Mouse (Mus musculus) MN1 (cell line): Measurements from ENCODE around the gene Diras2.
A peak's percentile ranks its signal among the peaks of the same experiment; 100 is the strongest.

Experiments
- DNase-seq: peaks from one replicate; pipeline ENCODE4 v3.0.0-alpha.2; 2016; ENCODE audit warnings: low spot score

Diras2 gene

DNA sequence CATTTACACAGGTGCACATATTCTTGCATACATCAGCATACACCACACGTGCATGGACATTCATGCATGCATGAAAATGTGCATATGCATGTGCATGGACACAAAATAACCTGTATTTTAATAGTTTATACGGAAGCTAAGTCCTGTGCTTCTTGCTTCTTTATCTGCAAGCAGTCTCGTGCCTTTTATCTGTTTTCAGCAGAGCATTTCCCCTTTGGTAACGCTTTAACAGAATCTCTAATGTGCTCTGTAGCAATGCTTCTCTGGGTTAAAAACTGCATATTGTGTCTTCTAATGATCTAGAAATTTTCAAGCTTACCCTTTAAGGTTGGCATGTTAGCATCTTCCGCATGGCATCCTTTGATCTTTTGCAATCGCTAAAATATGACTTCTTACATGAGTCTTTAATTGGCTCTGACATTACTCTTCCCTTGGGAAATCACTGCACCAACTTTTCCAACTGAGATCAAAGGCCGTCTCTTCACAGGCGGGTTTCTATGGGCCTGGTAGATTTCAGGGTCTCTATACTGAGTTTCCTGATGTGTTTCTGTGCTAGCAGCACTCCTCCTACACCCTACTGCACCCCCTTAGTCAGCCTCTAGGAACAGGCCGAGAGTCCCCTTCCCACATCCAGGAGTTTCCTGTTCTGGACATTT lies 21.9 kb upstream of the Diras2 start:
- no peak for DNase-seq

DNA sequence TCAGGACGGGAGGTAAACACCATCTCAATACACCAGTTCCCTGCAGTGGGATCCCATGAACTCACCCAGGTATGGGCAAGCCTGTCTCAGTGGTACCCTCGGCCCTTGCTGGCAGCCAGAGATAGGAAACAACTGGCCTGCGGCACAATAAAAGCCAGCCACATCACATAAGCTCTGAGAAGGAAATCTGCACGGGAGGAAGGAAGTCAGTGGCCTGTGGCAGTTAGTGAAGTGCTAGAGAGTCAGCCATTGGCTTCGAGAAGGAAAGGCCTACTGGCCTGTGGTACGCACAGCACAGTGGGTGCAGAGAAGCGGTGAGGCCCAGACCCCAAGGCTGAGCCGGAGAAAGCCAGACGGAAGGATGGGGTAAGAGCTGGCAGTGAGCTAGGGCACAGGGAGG lies 20.2 kb upstream of the Diras2 start:
- DNase-seq: no peak

DNA sequence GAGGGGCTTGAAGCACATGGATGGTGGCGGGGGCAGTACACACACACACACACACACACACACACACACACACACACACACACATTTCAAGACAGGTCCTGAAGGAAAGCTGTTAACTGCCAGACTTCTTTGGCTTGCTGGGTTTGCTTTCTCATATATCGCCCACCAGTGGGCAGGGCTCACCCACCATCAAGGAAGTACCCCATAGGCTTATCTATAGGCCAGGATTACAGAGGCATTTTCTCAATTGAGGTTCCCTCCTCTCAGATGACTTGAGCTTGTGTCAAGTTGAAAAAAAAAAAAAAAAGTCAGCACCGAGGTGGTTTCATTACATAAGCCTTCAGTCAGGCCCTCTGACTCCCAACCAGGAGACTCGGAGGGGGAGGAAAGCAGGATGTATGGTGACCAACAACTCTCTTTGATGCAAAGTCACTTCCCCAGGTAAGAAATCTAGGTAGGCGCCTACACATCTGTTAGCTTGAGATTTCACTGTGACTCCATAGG lies 19.7 kb upstream of the Diras2 start:
- DNase-seq: no peak

DNA sequence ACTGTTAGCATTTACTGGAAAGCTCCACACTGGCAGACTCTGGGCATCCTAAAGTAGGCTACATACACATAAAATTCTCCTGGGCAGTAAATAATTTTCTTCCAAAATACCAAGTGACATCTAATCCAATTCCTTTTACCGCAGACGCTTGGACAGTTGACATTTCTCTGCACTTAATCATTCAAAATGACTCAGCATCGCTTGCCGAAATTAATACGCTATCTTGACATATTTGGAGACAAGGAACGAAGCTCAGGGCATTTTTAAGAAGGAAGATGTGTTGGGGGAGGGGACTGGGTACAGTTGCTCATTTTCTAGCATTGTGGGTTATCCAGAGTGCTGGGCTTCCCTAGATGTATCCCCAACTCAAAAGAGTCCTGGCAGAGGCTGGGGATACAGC lies 15.2 kb upstream of the Diras2 start:
- DNase-seq: peak; percentile 44

DNA sequence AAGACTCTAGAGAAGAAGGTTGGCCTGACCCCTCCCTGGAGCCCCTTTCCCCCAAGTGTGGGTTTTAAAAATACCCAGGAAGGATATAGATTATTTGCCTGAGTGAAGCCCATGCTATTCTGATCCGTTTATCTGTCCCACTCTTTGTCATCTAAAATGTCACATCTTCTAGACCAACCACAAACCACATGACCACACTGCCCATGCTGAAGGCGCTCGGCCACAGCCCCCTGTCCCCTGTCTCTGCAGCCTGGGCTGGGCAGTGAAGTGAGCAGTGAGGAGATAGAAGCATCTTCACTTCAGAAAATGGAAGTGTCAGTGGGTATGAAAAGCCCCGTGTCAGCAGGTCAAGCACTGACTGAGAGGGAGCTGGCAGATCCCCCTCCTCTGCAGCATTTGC lies 11.6 kb upstream of the Diras2 start:
- DNase-seq: no peak

DNA sequence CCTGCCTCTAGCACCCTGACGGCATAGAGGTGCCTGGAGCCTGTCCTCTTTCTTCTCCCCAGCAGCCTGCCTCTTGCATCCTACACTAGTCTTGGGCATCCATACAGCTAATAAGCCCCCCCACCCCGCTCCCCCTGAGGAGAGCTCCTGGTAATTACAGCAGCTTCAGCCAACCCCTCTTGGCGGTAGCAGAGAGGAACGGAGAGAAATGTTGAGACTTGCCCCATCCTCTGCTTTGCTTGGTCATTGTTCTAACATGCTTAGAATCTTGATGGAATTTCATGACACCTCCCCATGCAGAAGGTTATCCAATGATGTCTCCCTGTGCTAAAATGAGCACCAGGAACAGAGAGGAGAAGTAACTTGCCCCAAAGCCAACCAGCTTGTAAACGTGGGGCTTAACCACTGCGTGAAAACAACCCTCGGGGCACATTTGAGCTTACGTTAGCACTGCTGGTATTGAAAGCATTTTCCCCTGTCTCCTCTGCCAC lies 11.0 kb upstream of the Diras2 start:
- no peak for DNase-seq

DNA sequence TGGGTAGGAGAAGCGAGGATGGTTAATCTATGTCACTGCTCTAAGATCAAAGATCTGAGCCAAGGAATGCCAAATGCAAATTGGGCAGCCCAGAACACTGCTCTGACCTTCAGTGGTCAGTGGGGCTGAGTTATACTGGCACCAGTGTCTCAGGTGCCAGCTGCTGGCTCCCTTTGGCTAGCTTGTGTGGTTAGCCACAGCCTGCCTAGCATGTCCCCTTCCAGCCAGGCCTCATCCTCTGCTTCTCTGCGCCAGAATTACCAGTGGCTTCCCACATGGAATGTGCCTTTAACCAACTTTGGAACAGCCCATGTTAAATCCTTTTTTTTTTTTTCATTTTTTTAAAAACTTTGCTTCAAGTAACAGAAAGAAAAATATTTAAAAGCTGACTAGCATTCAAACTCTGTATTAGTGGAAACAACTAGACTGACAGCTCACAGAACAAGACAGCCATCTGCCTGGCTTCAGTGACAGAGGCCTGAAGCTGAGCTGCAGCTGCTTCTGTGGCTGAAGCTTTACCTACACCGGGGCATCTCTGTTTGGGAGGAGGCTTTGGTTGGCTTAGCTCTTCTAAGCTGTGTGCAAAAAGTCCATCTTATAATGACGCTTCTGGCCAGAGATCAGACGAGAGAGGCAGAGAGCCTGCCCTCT lies 10.4 kb upstream of the Diras2 start:
- DNase-seq: no peak

DNA sequence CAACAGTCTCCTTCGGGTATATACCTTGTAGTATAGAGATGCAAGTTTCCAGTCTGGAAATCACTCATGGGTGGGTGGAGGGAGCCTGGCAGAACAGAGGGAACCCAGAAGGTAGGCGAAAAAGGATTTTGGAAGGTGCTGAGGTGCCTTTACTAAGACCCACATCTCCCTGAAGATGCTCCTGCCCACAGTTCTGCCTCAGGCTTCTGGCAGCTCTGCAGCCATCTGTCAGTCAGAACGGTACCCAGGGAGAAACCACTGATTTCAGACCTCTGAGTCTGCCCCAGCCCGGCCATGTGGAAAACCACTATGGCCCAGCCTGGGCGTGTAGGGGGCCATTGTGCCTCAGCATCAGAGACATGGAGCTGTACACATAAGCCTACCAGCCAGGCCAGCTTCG lies 8.4 kb upstream of the Diras2 start:
- no peak for DNase-seq

DNA sequence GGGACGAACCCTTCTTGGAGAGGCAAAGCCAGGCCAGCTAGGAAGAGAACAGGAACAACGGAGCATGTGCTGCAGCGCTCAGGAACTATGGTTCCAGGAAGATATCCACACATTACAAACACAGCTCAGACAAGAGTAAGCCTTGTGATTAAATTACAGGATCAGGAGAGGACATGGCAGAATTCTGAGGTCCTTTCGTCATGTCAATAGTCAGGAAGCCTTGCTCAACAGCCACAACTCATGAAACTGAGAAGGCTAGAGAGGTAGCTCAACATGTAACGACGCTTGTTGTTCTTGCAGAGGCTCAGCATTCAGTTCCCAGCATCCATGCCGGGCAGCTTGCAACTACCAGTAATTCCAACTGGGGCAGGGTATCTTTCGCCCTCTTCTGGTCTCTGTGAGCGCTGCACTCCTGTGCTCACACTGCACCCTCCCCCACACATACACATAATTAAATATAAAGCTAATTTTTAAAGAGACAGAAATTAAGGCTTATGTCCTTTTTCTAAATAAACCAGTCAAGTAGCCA lies 7.6 kb upstream of the Diras2 start:
- DNase-seq: no peak

DNA sequence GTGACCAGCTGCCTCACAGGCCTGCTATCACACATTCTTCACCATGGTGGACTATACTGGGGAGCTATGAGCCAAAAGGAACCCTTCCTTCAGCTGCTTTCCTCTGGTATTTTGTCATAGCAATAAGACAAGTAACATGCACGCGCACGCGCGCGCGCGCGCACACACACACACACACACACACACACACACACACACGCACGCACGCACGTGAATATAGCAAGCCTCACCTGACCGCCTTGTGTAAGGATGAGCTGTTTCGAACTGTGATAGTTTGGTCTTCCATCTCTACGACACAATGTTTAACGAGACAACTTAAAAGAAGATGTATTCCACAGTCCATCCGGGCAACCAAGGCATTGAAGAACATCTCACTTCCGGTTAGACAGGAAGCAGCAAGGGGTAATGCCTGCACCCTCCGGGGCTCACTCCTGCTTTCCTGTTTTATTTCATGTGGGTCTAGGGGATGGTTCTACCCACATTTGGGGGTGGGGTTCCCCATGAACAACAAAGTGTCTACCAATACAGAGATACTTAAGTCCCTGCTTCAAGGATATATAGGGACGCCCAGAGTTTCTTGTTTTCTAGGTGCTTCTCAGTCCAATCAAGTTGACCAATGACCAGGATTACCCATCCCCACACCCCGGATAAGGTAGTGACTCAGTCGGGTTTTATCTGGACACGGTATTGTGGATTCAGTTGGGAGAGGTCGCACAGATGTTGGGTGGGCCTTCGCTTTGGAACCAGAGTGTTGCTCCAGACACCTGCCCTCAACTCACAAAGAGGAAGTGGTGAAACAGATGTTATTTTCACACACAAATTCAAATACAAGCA lies 6.9 kb upstream of the Diras2 start:
- DNase-seq: no peak

DNA sequence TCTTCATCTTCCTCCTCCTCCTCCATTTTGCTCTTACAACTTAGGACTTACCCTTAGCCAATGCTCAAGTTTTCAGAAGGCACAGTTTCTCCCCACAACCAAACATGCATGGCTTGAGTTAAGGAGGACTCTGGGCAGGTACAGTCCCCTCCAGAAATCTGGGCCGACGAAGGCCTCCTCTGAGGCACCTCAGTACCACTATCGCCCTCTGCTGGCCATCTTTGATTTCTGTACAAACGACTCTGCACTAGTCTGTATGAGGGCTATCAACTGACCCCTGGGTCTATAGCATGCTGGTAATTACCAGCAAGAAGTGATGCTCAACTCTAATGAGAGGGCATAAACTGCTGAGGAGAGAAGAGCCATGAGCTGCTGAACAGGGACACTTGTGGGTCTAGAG lies 4.5 kb upstream of the Diras2 start:
- DNase-seq: peak; percentile 55

DNA sequence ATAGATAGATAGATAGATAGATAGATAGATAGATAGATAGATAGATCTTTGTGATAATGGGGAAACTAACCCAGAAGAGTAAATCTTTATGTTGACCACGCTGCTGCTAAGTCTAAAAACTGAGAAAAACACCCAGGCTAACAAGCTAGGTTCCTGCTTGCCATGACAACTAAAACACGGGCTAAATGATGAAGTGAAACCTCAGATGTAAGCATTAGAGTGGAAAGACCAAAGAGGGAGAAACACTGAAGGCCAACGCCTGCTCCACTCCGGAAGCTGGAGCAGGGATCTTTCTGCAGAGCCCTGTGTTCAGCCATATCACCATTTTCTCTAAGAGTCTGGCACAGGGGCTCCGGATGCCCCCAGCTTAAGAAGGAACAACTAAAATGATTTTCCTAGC lies 2.6 kb upstream of the Diras2 start:
- no peak for DNase-seq

DNA sequence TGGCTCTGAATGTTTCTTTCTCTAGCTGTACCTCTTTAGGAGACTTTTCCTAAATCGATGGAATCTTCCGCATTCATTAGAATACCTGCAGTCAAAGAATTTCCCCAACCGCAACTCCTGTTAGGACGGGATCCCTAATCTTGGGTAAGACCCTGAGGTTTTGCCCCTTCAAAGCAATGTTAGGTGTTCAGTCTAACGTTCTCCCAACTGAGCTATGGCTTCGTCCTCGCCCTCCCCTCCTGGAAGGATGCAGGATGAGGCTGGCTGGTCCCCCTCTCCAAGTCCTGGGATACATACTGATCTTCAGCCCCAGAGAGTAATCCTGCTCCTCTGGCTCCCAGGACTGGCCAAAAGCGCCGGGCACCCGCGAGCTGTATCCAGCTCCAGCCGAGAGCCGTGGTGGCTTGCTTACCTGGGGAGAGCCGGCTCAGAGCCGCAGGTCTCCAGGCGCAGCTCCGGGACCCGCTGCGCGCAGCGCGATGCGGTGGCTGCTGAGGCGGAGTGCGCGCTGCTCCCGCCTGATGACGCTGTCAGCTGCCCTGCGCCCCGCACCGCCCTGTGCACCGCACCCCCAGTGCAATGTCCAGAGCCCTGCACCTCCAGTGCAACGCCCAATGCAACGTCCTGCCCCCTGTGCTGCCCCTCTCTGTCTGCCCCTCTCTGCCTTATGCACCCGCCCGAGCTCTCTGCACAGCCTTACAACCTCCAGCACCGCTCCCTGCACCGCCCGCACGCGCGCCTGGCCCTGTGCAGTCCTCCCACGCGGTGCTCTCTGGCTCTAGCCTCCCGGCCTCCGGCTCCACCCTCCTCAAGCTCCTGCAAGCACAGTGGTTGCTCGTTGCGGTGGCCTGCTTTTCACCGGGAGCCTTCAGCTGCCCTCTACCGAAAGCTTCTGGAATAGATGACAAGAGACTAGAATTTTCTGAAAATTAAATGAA lies 802 bp downstream of the Diras2 start:
- DNase-seq: peak; percentile 91

GRCm38 (mm10) chr13:52529188-52529972 lies 1.7 kb downstream of the Diras2 start:
- no peak for DNase-seq

DNA sequence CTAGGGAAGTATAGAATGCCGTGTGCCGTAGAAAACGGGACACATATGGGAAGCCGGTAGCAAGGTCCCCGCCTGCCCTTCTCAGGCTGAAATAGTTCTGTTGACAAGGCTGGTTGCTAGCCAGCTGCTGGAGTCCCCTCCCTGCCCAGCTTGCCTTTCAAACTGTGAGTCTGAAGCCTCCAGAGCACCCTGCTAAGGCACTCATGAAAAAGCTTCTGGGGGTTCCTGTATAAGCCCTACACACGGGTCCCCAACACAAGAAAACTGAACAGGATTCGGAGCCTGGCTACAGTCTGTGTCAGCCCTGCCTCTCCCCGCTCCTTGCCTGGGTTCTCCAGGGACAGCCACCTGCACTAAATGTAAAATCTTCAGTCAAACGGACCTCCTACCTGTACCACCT lies 2.3 kb downstream of the Diras2 start:
- no peak for DNase-seq

DNA sequence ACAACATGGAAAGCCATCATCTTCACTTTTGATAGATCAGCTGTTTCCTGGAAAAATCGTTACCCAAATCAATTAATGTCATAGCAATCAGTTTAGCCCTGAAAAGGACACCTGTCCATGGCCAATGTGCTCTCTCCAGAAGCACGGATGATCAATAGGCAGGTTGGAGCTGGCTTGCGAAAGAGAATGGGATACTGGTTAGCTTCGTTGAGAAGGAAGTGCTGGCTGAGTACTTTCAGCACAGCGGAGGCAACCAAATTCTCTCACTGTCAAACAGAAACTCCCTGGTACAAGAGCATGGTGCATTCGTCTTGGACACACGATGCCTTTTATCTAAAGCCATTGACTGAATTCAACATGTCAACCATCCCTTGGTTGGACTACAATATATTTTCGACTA lies 2.8 kb downstream of the Diras2 start:
- no peak for DNase-seq

DNA sequence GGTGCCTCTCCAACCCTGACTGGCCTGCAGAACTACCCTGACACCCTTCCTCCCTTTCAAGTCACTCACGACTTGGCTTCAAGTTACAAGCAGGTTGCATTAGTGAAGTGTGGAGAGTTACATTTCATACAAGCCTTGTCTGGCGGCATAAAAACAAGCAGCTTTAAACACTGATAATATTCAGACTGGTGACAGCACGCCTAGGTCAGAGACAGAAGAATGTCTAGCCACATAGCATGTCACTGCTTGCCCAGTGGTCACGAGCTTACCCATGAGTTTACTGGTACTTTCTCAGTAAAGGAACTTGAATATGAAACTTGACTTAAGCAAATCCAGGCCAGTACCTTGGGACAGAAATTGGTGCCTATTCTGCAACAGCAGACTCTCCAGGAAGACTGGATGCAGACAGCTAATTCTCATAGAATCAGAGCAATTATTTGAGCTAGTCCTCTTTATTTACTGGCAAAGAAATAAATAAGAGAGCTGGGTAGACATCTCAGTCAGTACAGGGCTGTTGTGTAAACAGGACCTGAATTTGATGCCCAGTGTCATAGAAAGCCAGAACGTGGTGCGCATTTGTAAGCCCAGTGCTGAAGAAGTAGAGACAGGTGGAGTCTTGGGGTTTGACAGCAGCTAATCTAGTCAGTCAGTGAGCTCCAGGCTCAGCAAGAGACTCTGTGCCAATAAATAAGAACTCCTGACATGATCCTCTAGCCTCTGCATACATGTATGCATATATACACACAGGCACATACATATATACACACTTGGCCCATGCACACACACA lies 4.6 kb downstream of the Diras2 start:
- no peak for DNase-seq

- no peak for DNase-seq
Observed at GRCm38 (mm10) chr13:52524313-52524712, 6.8 kb downstream of the Diras2 start.

GRCm38 (mm10) chr13:52521176-52521575 lies 9.9 kb downstream of the Diras2 start:
- DNase-seq: no peak

- no peak for DNase-seq
Observed at GRCm38 (mm10) chr13:52519425-52519824, 11.7 kb downstream of the Diras2 start.
